Mouse (Mus musculus) E14TG2a.4 (cell line): ENCODE data around the gene Cldn22.

Experiments
- CTCF ChIP-seq: conservative IDR thresholded peaks from 2 replicates; pipeline ENCODE4 v1.5.1; 2014; ENCODE audit warnings: low read length
- POU5F1 ChIP-seq: IDR thresholded peaks from 2 replicates; pipeline ENCODE4 v1.6.1; 2014; ENCODE audit warnings: low read length, borderline replicate concordance

- TF ChIP-seq CTCF (no peak), POU5F1 (no peak)
Measured at GRCm38 (mm10) chr8:47777415-47777814, 46.9 kb upstream of the Cldn22 start.
